Mouse (Mus musculus) E14TG2a.4 (cell line): ENCODE data around the gene Rapgef3.

Experiments used
- CTCF ChIP-seq: conservative IDR thresholded peaks from 2 replicates; pipeline ENCODE4 v1.5.1; 2014; ENCODE audit warnings: low read length
- NANOG ChIP-seq: IDR thresholded peaks from 2 replicates; pipeline ENCODE4 v1.6.1; 2014; ENCODE audit warnings: borderline replicate concordance, low read length, mixed read lengths
- POU5F1 ChIP-seq: IDR thresholded peaks from 2 replicates; pipeline ENCODE4 v1.6.1; 2014; ENCODE audit warnings: low read length, borderline replicate concordance

DNA sequence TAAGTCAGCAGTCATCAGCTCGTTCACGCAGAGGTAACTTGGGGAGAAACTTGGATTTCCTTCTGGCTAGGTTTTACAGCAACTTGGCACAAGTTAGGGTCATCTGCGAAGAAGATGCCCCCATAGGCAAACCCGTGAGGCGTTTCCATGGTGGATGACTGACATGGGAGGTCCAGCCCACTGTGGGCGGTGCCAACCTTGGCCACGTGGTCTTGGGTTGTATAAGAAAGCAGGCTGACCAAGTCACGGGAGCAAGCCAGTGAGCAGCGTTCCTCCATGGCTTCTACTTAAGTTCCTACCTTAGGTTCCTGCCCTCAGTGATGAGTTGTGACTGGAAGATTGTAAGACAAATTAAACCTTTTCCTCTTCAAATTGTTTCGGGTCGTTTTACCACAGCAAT is 35.8 kb downstream of the Rapgef3 start:
- TF ChIP-seq CTCF, result no peak
- TF ChIP-seq NANOG, result no peak
- TF ChIP-seq POU5F1, result no peak
